Mouse (Mus musculus) hindbrain, embryonic 16.5 days (tissue): ENCODE measurements around the gene Plcd3. TPM values are rescaled to one million over a fixed set of nuclear protein-coding genes. Genes with fewer than 3 reads are reported as not detected.

Experiments used
- ATAC-seq: fragments of 200-750 bp; cut with Nextera tagmentation; 2 replicates; pipeline ENCODE4 v1.8.0; 2017; ENCODE audit warnings: moderate TSS enrichment, moderate library complexity
- H3K27ac ChIP-seq: fragments of 300-500 bp; sonication (generic); 2 replicates; pipeline ENCODE4 v1.5.1; 2014; ENCODE audit warnings: low read depth, mild to moderate bottlenecking, control low read depth, low read length, moderate library complexity
- H3K27me3 ChIP-seq: fragments of 300-500 bp; sonication (generic); replicated peaks from 2 replicates; pipeline ENCODE4 v1.6.1; 2014; ENCODE audit warnings: low read length; ENCODE audit not compliant: control insufficient read depth, insufficient read depth
- H3K36me3 ChIP-seq: fragments of 300-500 bp; sonication (generic); 2 replicates; pipeline ENCODE4 v1.6.1; 2014; ENCODE audit warnings: mild to moderate bottlenecking, low read length, moderate library complexity, mixed read lengths; ENCODE audit not compliant: control insufficient read depth, insufficient read depth
- H3K4me1 ChIP-seq: fragments of 300-500 bp; sonication (generic); 2 replicates; pipeline ENCODE4 v1.6.1; 2014; ENCODE audit warnings: low read depth, low read length; ENCODE audit not compliant: control insufficient read depth, insufficient read depth
- H3K4me2 ChIP-seq: fragments of 300-500 bp; sonication (generic); 2 replicates; pipeline ENCODE4 v1.6.1; 2014; ENCODE audit warnings: mild to moderate bottlenecking, low read length, control low read depth, moderate library complexity
- H3K4me3 ChIP-seq: fragments of 300-500 bp; sonication (generic); 2 replicates; pipeline ENCODE4 v1.5.1; 2014; ENCODE audit warnings: mild to moderate bottlenecking, low read length, control low read depth, moderate library complexity
- H3K9ac ChIP-seq: fragments of 300-500 bp; sonication (generic); 2 replicates; pipeline ENCODE4 v1.6.1; 2014; ENCODE audit warnings: low read depth, mild to moderate bottlenecking, control low read depth, low read length, moderate library complexity
- H3K9me3 ChIP-seq: fragments of 300-500 bp; sonication (generic); 2 replicates; pipeline ENCODE4 v1.6.1; 2014; ENCODE audit warnings: mild to moderate bottlenecking, low read length, moderate library complexity; ENCODE audit not compliant: control insufficient read depth
- WGBS: fragments of 180-500 bp; shearing (Covaris S2); extraction: QIAGEN DNeasy Blood & Tissue Kit; methylation state at CpG from one replicate; pipeline ENCODE4 v1.1.7; 2014; 5-methylcytosine and 5-hydroxymethylcytosine counted together
- polyA plus RNA-seq: library from polyadenylated mRNA; unstranded; fragments of >200 nt; fragmentation: Nextera tagmentation; extraction: Ambion mirVana; gene quantifications from 2 replicates; pipeline ENCODE4 v1.2.1, GENCODE M21; 2015

The Plcd3 gene
- polyA plus RNA-seq, 1 experiment from 2014 or later = 4.9 TPM

DNA sequence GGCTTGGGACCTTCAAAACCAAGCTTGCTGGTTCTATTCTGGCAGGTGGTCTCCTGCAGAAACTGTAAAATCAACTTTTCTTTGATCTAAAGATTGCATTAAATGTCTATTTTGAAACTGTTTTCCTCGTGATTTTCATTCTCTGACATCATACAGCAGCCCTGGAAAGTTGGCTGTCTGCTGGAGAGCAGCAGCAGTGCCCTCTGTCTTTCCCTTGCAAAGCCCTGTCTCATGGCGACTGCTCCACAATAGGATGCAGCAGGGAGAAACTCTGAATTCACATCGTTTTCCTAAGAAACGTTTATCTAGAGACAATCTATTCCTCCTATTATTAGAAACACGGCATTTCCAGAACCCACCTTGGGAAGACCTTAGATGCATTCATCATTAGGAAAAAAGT is 18.2 kb upstream of the Plcd3 start:
- Histone ChIP-seq H3K36me3 (no peaks in the 10 kb centered on the region), H3K4me2 (no peak overlapping the region), H3K9me3 (no peaks in the 10 kb centered on the region), H3K27me3 (no peaks in the 10 kb centered on the region), H3K4me1 (peaks cover 11% of the 10 kb centered on the region), H3K4me3 (no peak overlapping the region), H3K9ac (no peak overlapping the region), H3K27ac (no peak overlapping the region)
- no peak for ATAC-seq
- WGBS = 53% methylated on average over 5 of the region's 5 CpGs

DNA sequence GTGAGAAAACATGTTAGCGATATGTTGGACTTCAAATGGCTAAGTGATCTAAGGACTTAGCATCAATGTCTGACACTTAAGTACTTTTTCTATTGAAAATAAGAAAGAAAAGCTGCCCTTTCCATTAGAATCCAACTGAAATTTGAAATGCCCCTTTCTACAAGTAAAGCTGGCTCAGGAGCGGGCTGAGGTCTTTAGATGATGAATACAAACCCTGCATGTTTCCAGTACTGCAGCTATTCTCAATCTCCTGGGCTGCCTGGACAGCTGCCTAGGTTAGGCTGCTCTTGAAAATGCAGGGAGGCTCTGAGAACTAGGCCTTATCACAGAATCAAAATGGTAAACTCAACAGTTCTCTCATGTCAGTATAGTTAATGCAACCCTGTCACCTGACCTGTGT is 17.4 kb upstream of the Plcd3 start:
- Histone ChIP-seq H3K9ac (no peak overlapping the region), H3K27me3 (no peaks in the 10 kb centered on the region), H3K36me3 (no peaks in the 10 kb centered on the region), H3K4me1 (peaks cover 14% of the 10 kb centered on the region), H3K4me3 (no peak overlapping the region), H3K27ac (no peak overlapping the region), H3K4me2 (peak overlapping the region; percentile 76), H3K9me3 (no peaks in the 10 kb centered on the region)
- WGBS = 81% methylated on average over 2 of the region's 2 CpGs
- ATAC-seq = no peak

DNA sequence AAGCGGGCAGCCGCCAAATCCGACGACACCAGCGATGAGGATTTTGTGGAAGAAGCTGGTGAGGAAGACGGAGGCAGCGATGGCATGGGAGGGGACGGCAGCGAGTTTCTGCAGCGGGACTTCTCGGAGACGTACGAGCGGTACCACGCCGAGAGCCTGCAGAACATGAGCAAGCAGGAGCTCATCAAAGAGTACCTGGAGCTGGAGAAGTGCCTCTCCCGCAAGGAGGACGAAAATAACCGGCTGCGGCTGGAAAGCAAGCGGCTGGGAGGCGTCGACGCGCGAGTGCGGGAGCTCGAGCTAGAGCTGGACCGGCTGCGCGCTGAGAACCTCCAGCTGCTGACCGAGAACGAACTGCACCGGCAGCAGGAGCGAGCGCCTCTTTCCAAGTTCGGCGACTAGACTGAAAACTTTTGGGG is 16.1 kb upstream of the Plcd3 start:
- H3K4me2 ChIP-seq = peak overlapping the region; percentile 76
- H3K27me3 ChIP-seq = peaks cover 3% of the 10 kb centered on the region
- H3K27ac ChIP-seq = peak overlapping the region; percentile 90
- peak overlapping the region; percentile 64 for H3K4me3 ChIP-seq
- no peak for ATAC-seq
- H3K36me3 ChIP-seq = no peaks in the 10 kb centered on the region
- H3K9me3 ChIP-seq = no peaks in the 10 kb centered on the region
- peak overlapping the region; percentile 77 for H3K9ac ChIP-seq
- WGBS = under 1% methylated on average over 38 of the region's 38 CpGs
- H3K4me1 ChIP-seq = peaks cover 14% of the 10 kb centered on the region

DNA sequence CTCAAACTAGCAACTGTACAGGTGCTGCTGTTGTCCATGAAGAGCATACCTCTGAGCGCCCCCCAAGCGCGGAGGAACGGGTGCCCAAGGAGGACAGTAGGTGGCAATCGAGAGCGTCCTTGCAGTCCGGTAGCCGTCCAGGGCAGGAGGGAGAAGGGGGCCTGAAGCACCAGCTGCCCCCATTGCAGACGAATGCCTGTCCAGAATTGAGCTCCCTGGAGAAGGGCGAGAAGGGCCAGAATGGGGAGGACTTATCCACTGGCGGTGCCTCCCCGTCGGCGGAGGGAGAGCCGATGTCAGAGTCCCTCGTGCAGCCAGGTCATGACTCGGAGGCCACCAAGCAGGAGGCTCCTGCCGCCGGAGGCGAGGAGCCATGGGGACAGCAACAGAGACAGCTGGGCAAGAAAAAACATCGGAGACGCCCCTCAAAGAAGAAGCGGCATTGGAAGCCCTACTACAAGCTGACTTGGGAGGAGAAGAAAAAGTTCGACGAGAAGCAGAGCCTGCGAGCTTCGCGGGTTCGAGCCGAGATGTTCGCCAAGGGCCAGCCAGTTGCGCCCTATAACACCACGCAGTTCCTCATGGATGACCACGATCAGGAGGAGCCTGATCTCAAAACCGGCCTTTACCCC is 15.6 kb upstream of the Plcd3 start:
- under 1% methylated on average over 35 of the region's 35 CpGs for WGBS
- H3K4me3 ChIP-seq = peak overlapping the region; percentile 64
- no peak; the same call in 1 of the 2 replicates for ATAC-seq
- peaks cover 16% of the 10 kb centered on the region for H3K4me1 ChIP-seq
- H3K27me3 ChIP-seq = peaks cover 3% of the 10 kb centered on the region
- H3K36me3 ChIP-seq = no peaks in the 10 kb centered on the region
- peak overlapping the region; percentile 76 for H3K4me2 ChIP-seq
- H3K27ac ChIP-seq = peak overlapping the region; percentile 90
- H3K9ac ChIP-seq = peak overlapping the region; percentile 77
- H3K9me3 ChIP-seq = no peaks in the 10 kb centered on the region

DNA sequence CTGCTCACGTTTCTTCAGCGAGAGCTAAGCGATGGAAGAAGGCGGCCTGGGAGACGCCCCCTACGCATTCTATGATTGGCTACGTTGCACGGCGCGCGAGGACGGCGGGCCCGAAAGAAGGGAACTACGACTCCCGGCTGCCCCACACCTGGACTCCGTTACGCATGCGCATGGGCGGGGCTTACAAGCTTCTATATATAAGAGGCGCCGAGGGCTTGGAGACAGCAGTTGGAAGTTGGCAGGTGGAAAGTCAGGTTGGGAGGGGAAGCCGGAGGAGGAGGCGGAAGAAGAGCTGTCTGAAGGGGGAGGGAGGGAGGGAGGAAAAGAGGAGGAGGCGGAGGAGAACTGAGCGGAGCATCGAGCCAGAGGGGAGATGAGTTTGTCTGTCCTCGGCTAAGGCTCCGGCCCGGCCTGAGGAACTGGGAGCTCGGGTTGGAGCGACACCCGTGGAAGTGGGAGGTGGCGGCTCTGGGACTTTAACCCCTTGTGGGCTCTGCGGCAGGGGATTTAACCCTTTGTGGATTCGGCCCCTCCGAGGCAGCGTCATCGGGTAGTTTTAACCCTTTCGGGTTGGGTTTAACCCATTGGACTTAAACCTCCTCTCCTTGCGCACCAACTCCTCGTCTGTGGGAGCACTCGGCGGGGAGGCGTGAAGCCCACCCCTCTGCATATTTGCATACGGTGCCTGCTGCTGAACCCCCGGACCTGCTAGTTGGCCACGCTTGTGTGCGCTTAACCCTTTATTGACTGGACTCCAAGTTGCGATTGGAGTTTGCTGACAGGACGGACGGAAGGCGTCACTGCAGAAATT is 14.8 kb upstream of the Plcd3 start, which contains the start of gene Hexim1:
TSS of gene Hexim1 (plus strand) at position 224 of the 811 bp plus-strand sequence.
- peak within 1 kb of the TSS; percentile 91 for H3K27ac ChIP-seq
- no peaks in the 10 kb centered on the region for H3K36me3 ChIP-seq
- peak within 1 kb of the TSS; percentile 64 for H3K4me3 ChIP-seq
- H3K9ac ChIP-seq = peak within 1 kb of the TSS; percentile 80
- peak; percentile 97 for ATAC-seq
- H3K9me3 ChIP-seq = no peaks in the 10 kb centered on the region
- H3K4me2 ChIP-seq = peak within 1 kb of the TSS; percentile 76
- H3K4me1 ChIP-seq = peaks cover 23% of the 10 kb centered on the region
- WGBS = under 1% methylated on average over 53 of the region's 53 CpGs
- peaks cover 8% of the 10 kb centered on the region for H3K27me3 ChIP-seq

DNA sequence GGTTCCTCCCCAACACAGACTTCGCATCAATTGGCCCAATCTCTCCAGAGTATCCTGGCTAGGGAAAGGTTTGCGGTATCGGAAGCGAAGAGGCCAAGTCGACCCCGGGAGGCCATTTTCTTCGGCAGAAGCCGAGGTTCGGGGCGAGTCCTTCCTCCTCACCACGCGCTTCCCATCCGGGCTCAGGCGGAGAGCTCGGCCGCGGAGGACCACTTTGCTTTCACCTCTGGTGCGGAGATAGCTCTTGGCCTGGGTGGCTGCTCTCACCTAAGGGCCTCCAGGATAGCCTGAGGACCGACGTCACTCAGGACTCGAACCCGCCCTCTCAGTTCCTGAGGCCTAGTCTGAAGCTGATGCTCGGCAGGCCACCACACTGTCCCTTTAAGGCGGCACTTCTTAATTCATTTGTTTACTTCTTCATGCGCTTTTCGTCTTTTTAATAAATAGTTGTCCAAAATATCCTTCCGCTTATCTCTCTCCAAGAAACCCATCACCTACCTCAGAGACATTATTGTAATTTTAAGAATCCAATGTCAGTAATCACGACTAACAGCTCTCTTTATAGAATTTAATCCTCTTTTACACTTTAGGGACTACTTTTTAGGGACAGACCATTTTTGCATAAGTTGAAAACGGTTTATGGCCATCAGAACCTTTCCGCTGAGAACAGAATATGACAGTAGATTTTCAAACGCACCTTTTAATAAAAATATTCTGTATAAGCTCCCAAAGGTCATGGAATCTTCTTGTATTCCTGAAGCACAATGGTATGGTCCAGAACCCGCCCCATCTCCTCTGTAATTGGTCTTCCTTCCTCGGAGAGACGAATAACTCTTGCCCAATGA is 13.9 kb upstream of the Plcd3 start:
- peak; percentile 60 for ATAC-seq
- WGBS = under 1% methylated on average over 34 of the region's 34 CpGs
- H3K9ac ChIP-seq = peak overlapping the region; percentile 80

DNA sequence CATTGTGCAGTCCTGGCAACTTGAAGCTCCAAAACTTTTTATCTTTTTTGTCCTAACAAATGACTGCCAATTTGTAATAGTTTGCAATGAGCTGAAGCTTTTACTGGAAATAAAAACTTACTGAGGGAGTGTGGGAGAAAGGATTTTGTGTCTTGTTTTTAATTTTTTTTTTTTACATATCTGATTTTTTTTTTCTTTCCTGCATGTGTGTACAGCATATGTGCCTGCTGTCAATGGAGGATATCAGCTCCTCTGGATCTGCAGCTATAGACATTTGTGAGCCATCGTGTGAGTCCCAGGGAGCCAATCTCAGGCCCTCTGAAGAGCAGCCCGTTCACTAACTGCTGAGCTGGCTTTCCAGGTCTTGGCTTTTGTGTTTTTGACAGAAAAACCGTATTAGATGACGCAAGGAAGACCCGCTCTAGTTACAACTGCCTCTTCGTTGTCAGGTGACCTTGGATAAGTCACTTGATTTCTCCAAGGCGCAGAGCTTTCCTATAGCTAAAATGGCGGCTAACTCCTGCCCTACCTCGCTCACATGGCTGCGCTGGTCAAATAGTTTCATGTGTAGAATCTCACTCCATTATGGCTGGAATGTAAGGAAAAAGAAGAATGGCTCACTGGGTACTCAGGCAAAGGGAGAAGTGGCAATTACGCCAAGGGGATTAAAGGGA is 12.9 kb upstream of the Plcd3 start:
- peaks cover 15% of the 10 kb centered on the region for H3K27me3 ChIP-seq
- peaks cover 23% of the 10 kb centered on the region for H3K4me1 ChIP-seq
- H3K9ac ChIP-seq = peak overlapping the region; percentile 80
- no peaks in the 10 kb centered on the region for H3K36me3 ChIP-seq
- no peak for ATAC-seq
- peak overlapping the region; percentile 64 for H3K4me3 ChIP-seq
- H3K27ac ChIP-seq = peak overlapping the region; percentile 91
- H3K9me3 ChIP-seq = no peaks in the 10 kb centered on the region
- H3K4me2 ChIP-seq = peak overlapping the region; percentile 71
- 87% methylated on average over 11 of the region's 11 CpGs for WGBS

More for the DNA sequence above, 13.9 kb upstream of the Plcd3 start:
- Histone ChIP-seq H3K36me3 (no peaks in the 10 kb centered on the region), H3K4me3 (peak overlapping the region; percentile 64), H3K4me1 (peaks cover 23% of the 10 kb centered on the region), H3K27ac (peak overlapping the region; percentile 91), H3K9me3 (no peaks in the 10 kb centered on the region), H3K27me3 (peaks cover 15% of the 10 kb centered on the region), H3K4me2 (peak overlapping the region; percentile 71)

DNA sequence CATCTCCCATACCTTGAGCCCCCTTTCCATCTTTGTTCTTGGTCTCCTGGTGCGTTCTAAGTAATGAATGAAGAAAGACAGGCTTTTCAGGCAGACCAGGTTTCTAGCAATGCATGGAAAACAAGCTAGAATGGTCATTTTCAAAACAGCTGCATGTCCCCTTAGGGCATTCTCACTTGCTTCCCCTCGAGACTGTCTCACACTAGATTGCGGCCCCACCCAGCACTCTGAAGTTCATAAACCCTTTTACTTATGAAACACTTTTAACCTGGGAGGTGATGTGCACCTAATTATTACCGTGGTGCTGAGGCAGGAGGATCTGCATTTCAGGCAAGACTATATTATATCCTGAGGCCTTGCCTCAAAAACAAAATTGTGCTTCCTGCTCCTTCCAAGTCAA is 12.3 kb upstream of the Plcd3 start:
- peaks cover 19% of the 10 kb centered on the region for H3K4me1 ChIP-seq
- peaks cover 15% of the 10 kb centered on the region for H3K27me3 ChIP-seq
- no peaks in the 10 kb centered on the region for H3K36me3 ChIP-seq
- no peak for ATAC-seq
- H3K4me2 ChIP-seq = no peak overlapping the region
- no peak overlapping the region for H3K27ac ChIP-seq
- no peaks in the 10 kb centered on the region for H3K9me3 ChIP-seq
- WGBS = 79% methylated on average over 4 of the region's 4 CpGs
- H3K4me3 ChIP-seq = no peak overlapping the region
- no peak overlapping the region for H3K9ac ChIP-seq
